Mouse (Mus musculus) cerebellum, adult 2 months (tissue): ENCODE measurements around the gene C8b. TPM values are rescaled to one million over a fixed set of nuclear protein-coding genes. Genes with fewer than 3 reads are reported as not detected.

Experiments used
- DNase-seq, 2 experiments: peaks; one replicate each; pipeline ENCODE4 v3.0.0; 2021
- H3K27ac ChIP-seq: fragments of 200-500 bp; 2 replicates; pipeline ENCODE4 v1.5.1; 2012; ENCODE audit warnings: low read length, control low read depth, inconsistent platforms; ENCODE audit not compliant: insufficient read depth
- H3K27me3 ChIP-seq: fragments of 200-500 bp; 2 replicates; pipeline ENCODE4 v1.6.1; 2012; ENCODE audit warnings: inconsistent platforms, mild to moderate bottlenecking, low read length, moderate library complexity; ENCODE audit not compliant: control insufficient read depth, insufficient read depth
- H3K4me1 ChIP-seq: fragments of 200-500 bp; 2 replicates; pipeline ENCODE4 v1.6.1; 2011; ENCODE audit warnings: low read length; ENCODE audit not compliant: control insufficient read depth, insufficient read depth
- H3K4me3 ChIP-seq: fragments of 200-500 bp; replicated peaks from 2 replicates; pipeline ENCODE3; 2011; ENCODE audit warnings: mild to moderate bottlenecking, low read depth, low read length, control low read depth; ENCODE audit not compliant: insufficient read depth
- CTCF ChIP-seq: fragments of 200-500 bp; IDR thresholded peaks from 2 replicates; pipeline ENCODE4 v1.5.1; 2011; ENCODE audit warnings: low read depth, mild to moderate bottlenecking, control low read depth, low read length, moderate library complexity, borderline replicate concordance; ENCODE audit not compliant: insufficient read depth
- POLR2A ChIP-seq: fragments of 200-500 bp; IDR thresholded peaks from 2 replicates; pipeline ENCODE4 v1.6.1; 2011; ENCODE audit warnings: low read length, control low read depth, borderline replicate concordance; ENCODE audit not compliant: insufficient read depth
- WGBS: fragments of 180-500 bp; shearing (Covaris S2); methylation state at CpG from one replicate; pipeline ENCODE4 v1.1.7; 2018; 5-methylcytosine and 5-hydroxymethylcytosine counted together
- polyA plus RNA-seq: library from polyadenylated mRNA; depleted of rRNA; stranded (reverse); fragments of >200 nt; gene quantifications from 2 replicates; pipeline ENCODE4 v1.2.3, GENCODE M21; 2012

The C8b gene
- polyA plus RNA-seq, 1 experiment, result not detected

DNA sequence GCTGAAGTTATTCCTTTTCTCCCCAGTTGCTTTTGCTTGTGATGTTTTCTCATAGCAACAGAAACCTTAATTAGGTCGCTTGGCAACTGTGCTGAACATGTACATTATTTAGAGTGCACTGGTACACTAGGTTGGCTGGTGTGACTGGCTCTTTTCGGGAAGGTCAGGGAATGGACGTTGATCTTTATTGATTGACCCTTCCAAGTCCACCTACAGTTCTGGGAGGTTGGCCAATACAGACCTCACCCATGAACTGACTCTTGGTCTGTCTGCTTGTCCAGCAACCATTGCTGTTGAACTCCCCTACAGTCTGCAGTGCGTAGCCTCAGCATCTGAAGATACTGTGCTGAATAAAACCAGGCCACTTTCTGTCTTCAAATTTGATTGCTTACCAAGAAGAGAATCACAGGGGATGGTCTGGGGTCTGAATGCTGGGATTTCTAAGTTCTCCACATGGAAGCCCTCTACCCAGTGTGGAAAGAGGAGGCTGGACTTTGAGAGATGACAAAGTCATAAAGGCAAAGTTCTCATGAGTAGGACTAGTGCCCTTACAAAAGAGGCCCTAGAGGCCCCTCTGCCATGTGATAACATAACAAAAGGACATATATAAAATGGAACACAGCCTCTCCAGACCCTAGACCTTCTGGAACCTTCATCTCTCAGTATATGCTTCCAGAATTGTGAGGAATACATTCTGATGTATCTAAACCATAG, 50.6 kb downstream of the C8b start:
- no peak for DNase-seq
- WGBS, result 80% methylated on average over 4 of the region's 4 CpGs
- TF ChIP-seq POLR2A (no peak), CTCF (no peak)
- Histone ChIP-seq H3K27me3 (no peaks in the 10 kb centered on the region), H3K4me1 (no peaks in the 10 kb centered on the region), H3K27ac (no peak overlapping the region), H3K4me3 (no peak overlapping the region)

GRCm38 (mm10) chr4:104817509-104817908, 51.4 kb downstream of the C8b start:
- DNase-seq, result no peak
- H3K4me3 ChIP-seq, result no peak overlapping the region
- WGBS, result 56% methylated on average over 2 of the region's 2 CpGs
- no peak overlapping the region for H3K27ac ChIP-seq
- TF ChIP-seq POLR2A (no peak), CTCF (no peak)
- no peaks in the 10 kb centered on the region for H3K27me3 ChIP-seq
- no peaks in the 10 kb centered on the region for H3K4me1 ChIP-seq

DNA sequence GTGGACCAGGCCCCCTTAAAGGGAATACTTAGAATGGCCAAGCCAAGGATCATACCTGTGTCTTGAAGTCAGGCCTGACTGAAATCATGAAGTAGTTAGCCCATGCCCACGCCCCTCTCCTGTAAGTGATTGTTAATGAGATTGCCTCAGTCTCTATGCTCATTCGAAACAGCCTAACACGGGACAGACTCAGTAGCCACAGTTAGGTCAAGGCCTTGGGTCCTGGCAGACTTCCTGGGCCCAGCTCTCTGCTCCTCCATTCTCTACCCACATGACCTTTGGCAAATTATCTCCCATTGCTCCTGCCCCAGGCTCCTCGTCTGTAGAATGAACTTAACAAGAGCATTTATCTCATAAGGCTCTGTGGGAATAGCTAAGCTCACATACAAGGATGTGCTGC, 52.9 kb downstream of the C8b start:
- Histone ChIP-seq H3K4me3 (no peak overlapping the region), H3K27me3 (no peaks in the 10 kb centered on the region), H3K27ac (no peak overlapping the region), H3K4me1 (no peaks in the 10 kb centered on the region)
- 77% methylated on average over 4 of the region's 4 CpGs for WGBS
- DNase-seq, result no peak
- no peak for TF ChIP-seq CTCF
- no peak for TF ChIP-seq POLR2A

- no peak overlapping the region for H3K27ac ChIP-seq
- no peaks in the 10 kb centered on the region for H3K4me1 ChIP-seq
- DNase-seq, result no peak
- no peak for TF ChIP-seq POLR2A
- no peak for TF ChIP-seq CTCF
- 86% methylated on average over 4 of the region's 4 CpGs for WGBS
- H3K27me3 ChIP-seq, result no peaks in the 10 kb centered on the region
- H3K4me3 ChIP-seq, result no peak overlapping the region
Observed at GRCm38 (mm10) chr4:104819891-104820290, 53.8 kb downstream of the C8b start.

GRCm38 (mm10) chr4:104823597-104824101, 57.5 kb downstream of the C8b start:
- WGBS, result 89% methylated on average over 4 of the region's 4 CpGs
- no peaks in the 10 kb centered on the region for H3K27me3 ChIP-seq
- H3K4me1 ChIP-seq, result no peaks in the 10 kb centered on the region
- no peak for DNase-seq
- H3K4me3 ChIP-seq, result no peak overlapping the region
- TF ChIP-seq POLR2A, result no peak
- TF ChIP-seq CTCF, result no peak
- no peak overlapping the region for H3K27ac ChIP-seq

GRCm38 (mm10) chr4:104824381-104825077, 58.4 kb downstream of the C8b start:
- no peak for DNase-seq
- Histone ChIP-seq H3K27ac (no peak overlapping the region), H3K4me3 (no peak overlapping the region), H3K4me1 (no peaks in the 10 kb centered on the region), H3K27me3 (no peaks in the 10 kb centered on the region)
- 75% methylated on average over 7 of the region's 7 CpGs for WGBS
- no peak for TF ChIP-seq POLR2A
- TF ChIP-seq CTCF, result no peak

DNA sequence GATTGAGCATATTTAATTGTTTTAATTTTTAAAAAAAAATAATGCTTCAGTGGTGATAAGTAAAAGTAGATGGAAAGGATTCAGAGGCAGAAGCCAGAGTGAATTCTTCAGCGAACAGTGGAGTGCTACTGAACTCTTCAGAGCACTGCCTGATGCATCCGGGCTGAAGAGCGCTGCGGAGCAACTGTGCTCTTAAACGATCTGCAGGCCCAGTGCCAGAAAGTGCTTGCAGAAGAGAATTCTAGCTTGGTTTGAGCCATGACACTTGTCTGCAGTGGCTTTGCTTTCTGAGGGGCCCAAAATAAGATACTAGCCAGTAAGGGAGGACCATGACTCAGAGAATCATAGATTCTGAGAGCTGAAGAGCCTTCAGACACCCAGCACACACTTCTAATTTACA, 62.8 kb downstream of the C8b start:
- no peaks in the 10 kb centered on the region for H3K4me1 ChIP-seq
- no peak overlapping the region for H3K4me3 ChIP-seq
- no peaks in the 10 kb centered on the region for H3K27me3 ChIP-seq
- WGBS, result 11% methylated on average over 5 of the region's 5 CpGs
- no peak overlapping the region for H3K27ac ChIP-seq
- no peak for DNase-seq
- TF ChIP-seq CTCF (no peak), POLR2A (no peak)

GRCm38 (mm10) chr4:104835096-104835495, 69.0 kb downstream of the C8b start:
- WGBS, result 38% methylated on average over 5 of the region's 5 CpGs
- TF ChIP-seq POLR2A, result no peak
- TF ChIP-seq CTCF, result no peak

More at GRCm38 (mm10) chr4:104835096-104835495, 69.0 kb downstream of the C8b start:
- H3K4me3 ChIP-seq, result no peak overlapping the region
- H3K27me3 ChIP-seq, result no peaks in the 10 kb centered on the region
- H3K4me1 ChIP-seq, result no peaks in the 10 kb centered on the region
- H3K27ac ChIP-seq, result no peak overlapping the region
- no peak for DNase-seq
